In the genomic region with DNA sequence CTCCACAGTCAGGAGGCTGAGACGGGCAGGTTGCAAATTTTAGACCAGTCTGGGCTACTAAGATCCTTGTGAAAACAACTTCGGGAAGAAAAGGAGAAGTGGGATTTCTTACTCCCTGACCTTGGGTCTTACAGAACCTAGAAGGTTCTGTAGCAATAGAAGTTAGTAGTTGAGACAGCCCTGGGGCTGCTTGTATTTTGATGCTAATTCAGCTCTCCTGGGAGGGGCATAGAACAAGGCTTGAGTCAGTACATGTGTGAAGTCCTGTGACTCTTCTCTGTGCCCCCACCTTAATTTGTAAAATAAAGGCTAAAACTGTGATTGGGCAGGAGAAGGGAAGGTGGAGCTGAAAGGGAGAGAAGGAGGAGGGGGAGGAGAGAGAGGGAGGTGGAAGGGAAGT, we compare ENCODE assay signal across 25 mouse cellular contexts. TPM values are rescaled to one million over a fixed set of nuclear protein-coding genes. Genes with fewer than 3 reads are reported as not detected.
DNase-seq lines count a peak whose midpoint lies in the region; ATAC-seq and TF ChIP-seq lines count a peak whose summit lies in the region.
"Had no signal": no experiment of that assay in that cellular context is flagged by ENCODE, and none has a peak within 500 bp of the region (broad histone marks: within the 10 kb centered on the region; RNA-seq: fewer than 3 reads in every experiment).

No protein-coding gene starts in this region.

- DNase-seq in ES-CJ7 (ENCODE audit: low read depth, low spot score) (peak; percentile 99), ZHBTc4 (ENCODE audit: low read depth, low spot score) (peak; percentile 97)
- no peak for DNase-seq in kidney, adult 11 months
- DNase-seq in forebrain, postnatal 0 days, result no peak
- DNase-seq: adrenal gland, adult 2 months; adrenal gland, postnatal 25 days; B cell, adult 2 months; cerebellum, adult 2 months; cerebellum, postnatal 14 days; gastrocnemius, adult 2 months; gastrocnemius, postnatal 25 days; heart, adult 2 months; kidney, adult 9 months had no signal

- 0 out of 2 replicates have a peak overlapping the region, but pooled peaks have one; percentile 3 for H3K4me3 ChIP-seq in E14TG2a.4 (replicated peaks; ENCODE audit: low read length)
- H3K4me3 ChIP-seq in forebrain, embryonic 12.5 days (replicated peaks), result no peak overlapping the region
- no peak overlapping the region for H3K4me3 ChIP-seq in forebrain, postnatal 0 days (ENCODE audit: low read depth, low read length)
- H3K4me3 ChIP-seq: embryonic facial prominence, embryonic 12.5 days; gastrocnemius, adult 2 months; heart, adult 2 months; heart, embryonic 12.5 days; hindbrain, embryonic 10.5 days had no signal

- peaks cover 41% of the 10 kb centered on the region for H3K9me3 ChIP-seq in E14TG2a.4 (ENCODE audit: low read length)
- no peaks in the 10 kb centered on the region for H3K9me3 ChIP-seq in forebrain, embryonic 12.5 days
- H3K9me3 ChIP-seq in forebrain, postnatal 0 days (ENCODE audit: low read length), result no peaks in the 10 kb centered on the region
- H3K9me3 ChIP-seq: embryonic facial prominence, embryonic 12.5 days had no signal

- H3K27ac ChIP-seq in forebrain, embryonic 12.5 days, result no peak overlapping the region
- no peak overlapping the region for H3K27ac ChIP-seq in forebrain, postnatal 0 days (ENCODE audit: low read depth, low read length)
- H3K27ac ChIP-seq: embryonic facial prominence, embryonic 12.5 days; gastrocnemius, adult 2 months; heart, adult 2 months; hindbrain, embryonic 10.5 days; hindbrain, embryonic 14.5 days had no signal

- 89% methylated on average over 2 of the region's 2 CpGs for WGBS in forebrain, embryonic 12.5 days
- WGBS in forebrain, postnatal 0 days, result 98% methylated on average over 2 of the region's 2 CpGs

- no peak overlapping the region for H3K4me2 ChIP-seq in forebrain, embryonic 12.5 days
- H3K4me2 ChIP-seq in forebrain, postnatal 0 days (ENCODE audit: low read depth), result no peak overlapping the region
- H3K4me2 ChIP-seq: embryonic facial prominence, embryonic 12.5 days; heart, embryonic 12.5 days; hindbrain, embryonic 14.5 days had no signal

- H3K9ac ChIP-seq in forebrain, embryonic 12.5 days, result no peak overlapping the region
- no peak overlapping the region for H3K9ac ChIP-seq in forebrain, postnatal 0 days
- H3K9ac ChIP-seq: embryonic facial prominence, embryonic 12.5 days; heart, embryonic 12.5 days; hindbrain, embryonic 14.5 days had no signal

- no peaks in the 10 kb centered on the region for H3K27me3 ChIP-seq in E14TG2a.4 (ENCODE audit: insufficient read depth, low read length)
- H3K27me3 ChIP-seq in forebrain, embryonic 12.5 days, result no peaks in the 10 kb centered on the region
- no peaks in the 10 kb centered on the region for H3K27me3 ChIP-seq in forebrain, postnatal 0 days (ENCODE audit: insufficient read depth, low read length)
- H3K27me3 ChIP-seq: embryonic facial prominence, embryonic 12.5 days; heart, embryonic 12.5 days had no signal

- peak; percentile 83 for ATAC-seq in megakaryocyte, adult 5-6 weeks (ENCODE audit: poor library complexity, severe bottlenecking)
- no peak for ATAC-seq in forebrain, embryonic 12.5 days (ENCODE audit: low FRiP score)
- no peak for ATAC-seq in forebrain, postnatal 0 days
- ATAC-seq: CD4-positive, CD25-positive, alpha-beta regulatory T cell, adult 4 months; forebrain, embryonic 16.5 days; intestine, embryonic 16.5 days had no signal

- TF ChIP-seq CTCF in E14TG2a.4 (conservative IDR thresholded peaks at IDR 0.05; ENCODE audit: low read length), result no peak
- no peak for TF ChIP-seq CTCF in forebrain, postnatal 0 days (IDR thresholded peaks at IDR 0.05; ENCODE audit: low read depth)

- peaks cover 5% of the 10 kb centered on the region; the same call in 1 of the 2 replicates for H3K36me3 ChIP-seq in E14TG2a.4 (ENCODE audit: insufficient read depth, low read length)
- no peaks in the 10 kb centered on the region for H3K36me3 ChIP-seq in forebrain, embryonic 12.5 days (replicated peaks)
- H3K36me3 ChIP-seq in forebrain, postnatal 0 days (ENCODE audit: insufficient read depth), result no peaks in the 10 kb centered on the region
- H3K36me3 ChIP-seq: embryonic facial prominence, embryonic 12.5 days; G1E; heart, embryonic 12.5 days; hindbrain, embryonic 10.5 days had no signal

- peaks cover 33% of the 10 kb centered on the region for H3K4me1 ChIP-seq in E14TG2a.4 (replicated peaks; ENCODE audit: low read depth, low read length)
- no peaks in the 10 kb centered on the region for H3K4me1 ChIP-seq in forebrain, embryonic 12.5 days
- no peaks in the 10 kb centered on the region for H3K4me1 ChIP-seq in forebrain, postnatal 0 days (ENCODE audit: insufficient read depth)

RNA-seq across cellular contexts. Expression of gene Hmga2, which starts 46.7 kb away (rescaled TPM):
- 0.42 and 0.48 TPM in 2 replicates for total RNA-seq in megakaryocyte, adult 5-6 weeks (2015)
- 0.15 TPM in 1 of 2 replicates, not detected in the other for total RNA-seq in megakaryocyte, adult 5-6 weeks (2017)
- 48.7 and 48.9 TPM in 2 replicates for polyA plus RNA-seq in forebrain, embryonic 12.5 days (2016; fragmentation: Nextera tagmentation; extraction: Ambion mirVana)
- total RNA-seq in forebrain, postnatal 0 days (2014; rRNA removed), result 0.15 and 0.52 TPM in 2 replicates
- 0.13 and 0.24 TPM in 2 replicates for polyA plus RNA-seq in forebrain, postnatal 0 days (2015; fragmentation: Nextera tagmentation; extraction: Ambion mirVana)
- total RNA-seq: heart, adult 2 months; heart, postnatal 25 days had no signal
- polyA plus RNA-seq: G1E; heart, adult 2 months had no signal

Comparison
In these comparisons a context has a peak if more than half of its experiments do, and no peak if none do; other contexts are left out.
1. DNase-seq: peak in ES-CJ7 (single experiment) and ZHBTc4 (single experiment); none in kidney, adult 11 months (single experiment) and forebrain, postnatal 0 days (single experiment).